Mouse (Mus musculus) hindbrain, embryonic 11.5 days (tissue): Measurements from ENCODE around the gene Smad3. TPM values are rescaled to one million over a fixed set of nuclear protein-coding genes. Genes with fewer than 3 reads are reported as not detected.

ENCODE experiments used
- ATAC-seq: fragments of 200-750 bp; cut with Nextera tagmentation; 2 replicates; pipeline ENCODE4 v1.8.0; 2017; ENCODE audit warnings: mild to moderate bottlenecking, moderate TSS enrichment, moderate library complexity; ENCODE audit not compliant: low FRiP score
- DNase-seq: peaks from one replicate; pipeline ENCODE4 v3.0.0-alpha.2; 2015; ENCODE audit warnings: low spot score
- H3K27ac ChIP-seq: fragments of 300-500 bp; sonication (generic); 2 replicates; pipeline ENCODE4 v1.5.1; 2014; ENCODE audit warnings: mild to moderate bottlenecking, low read depth, low read length
- H3K27me3 ChIP-seq: fragments of 300-500 bp; sonication (generic); 2 replicates; pipeline ENCODE4 v1.6.1; 2014; ENCODE audit warnings: mild to moderate bottlenecking, low read length, moderate library complexity, mixed read lengths; ENCODE audit not compliant: control insufficient read depth, insufficient read depth
- H3K36me3 ChIP-seq: fragments of 300-500 bp; sonication (generic); 2 replicates; pipeline ENCODE4 v1.6.1; 2014; ENCODE audit warnings: mild to moderate bottlenecking, low read length, moderate library complexity, mixed read lengths; ENCODE audit not compliant: control insufficient read depth, insufficient read depth
- H3K4me1 ChIP-seq: fragments of 300-500 bp; sonication (generic); replicated peaks from 2 replicates; pipeline ENCODE4 v1.6.1; 2014; ENCODE audit warnings: low read length, mixed read lengths; ENCODE audit not compliant: control insufficient read depth, insufficient read depth
- H3K4me2 ChIP-seq: fragments of 300-500 bp; sonication (generic); replicated peaks from 2 replicates; pipeline ENCODE4 v1.6.1; 2014; ENCODE audit warnings: mild to moderate bottlenecking, low read depth, low read length
- H3K4me3 ChIP-seq: fragments of 300-500 bp; sonication (generic); 2 replicates; pipeline ENCODE4 v1.5.1; 2014; ENCODE audit warnings: low read depth, low read length
- H3K9ac ChIP-seq: fragments of 300-500 bp; sonication (generic); 2 replicates; pipeline ENCODE4 v1.6.1; 2014; ENCODE audit warnings: low read depth, low read length
- H3K9me3 ChIP-seq: fragments of 300-500 bp; sonication (generic); 2 replicates; pipeline ENCODE4 v1.6.1; 2016; ENCODE audit warnings: low read length; ENCODE audit not compliant: control insufficient read depth
- WGBS: fragments of 180-500 bp; shearing (Covaris S2); extraction: QIAGEN DNeasy Blood & Tissue Kit; methylation state at CpG from one replicate; pipeline ENCODE4 v1.1.7; 2014; 5-methylcytosine and 5-hydroxymethylcytosine counted together
- polyA plus RNA-seq: library from polyadenylated mRNA; unstranded; fragments of >200 nt; fragmentation: Nextera tagmentation; extraction: Ambion mirVana; gene quantifications from 2 replicates; pipeline ENCODE4 v1.2.1, GENCODE M21; 2014

The Smad3 gene
- polyA plus RNA-seq: 13.9 and 16.0 TPM in 2 replicates

DNA sequence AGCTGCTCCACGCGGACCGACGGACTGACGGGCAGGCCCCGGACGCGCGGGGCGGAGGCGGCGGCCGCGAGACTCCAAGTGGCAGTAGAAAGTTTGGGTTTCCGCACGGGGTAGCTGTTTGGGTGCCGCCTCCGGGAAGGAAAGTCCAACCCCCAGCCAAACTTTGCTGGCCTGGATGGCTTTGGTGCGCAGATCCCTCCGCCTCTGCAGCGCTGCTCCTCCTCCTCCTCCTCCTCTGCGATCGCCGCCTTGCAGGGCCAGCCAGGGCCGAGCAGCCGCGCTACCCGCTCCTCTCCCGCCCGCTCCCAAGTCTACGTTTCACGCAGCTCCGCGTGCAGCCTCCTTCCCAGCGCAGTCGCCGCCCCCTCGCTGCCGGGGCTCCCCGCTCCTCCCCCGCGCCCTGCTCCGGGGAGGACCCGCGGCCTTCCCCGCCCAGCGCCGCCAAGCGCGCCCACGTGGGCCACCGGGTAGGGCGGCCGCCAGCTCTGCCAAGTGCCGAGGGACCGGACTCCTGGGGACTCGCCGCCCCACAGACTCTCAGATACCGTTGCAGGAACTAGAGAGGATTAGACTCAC, at the start of gene Smad3:
TSS of gene Smad3 (minus strand) at position 130 of the 576 bp plus-strand sequence.
- H3K4me1 ChIP-seq: peaks cover 15% of the 10 kb centered on the region
- peak; percentile 87 for ATAC-seq
- WGBS: under 1% methylated on average over 53 of the region's 59 CpGs

DNA sequence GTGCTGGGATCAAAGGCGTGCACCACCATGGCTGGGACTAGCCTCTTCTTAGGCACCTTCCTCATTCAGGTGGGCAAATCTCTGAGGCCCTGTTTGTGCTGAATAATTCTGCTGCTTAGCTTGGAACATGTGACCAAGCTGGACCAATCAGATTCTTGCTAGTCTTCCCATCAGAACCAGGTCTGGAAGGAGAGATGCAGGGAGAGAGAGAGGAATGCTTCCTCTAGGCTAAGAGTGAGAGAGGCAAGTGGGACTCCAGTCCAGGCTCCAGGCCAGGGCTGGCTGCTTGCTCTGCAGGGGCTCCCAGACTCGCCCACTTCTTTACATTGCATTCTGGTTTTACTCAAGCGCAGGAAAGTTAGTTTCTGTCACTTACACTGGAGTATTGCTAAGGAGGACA, 47.1 kb upstream of the Smad3 start:
- WGBS: 51% methylated on average over 3 of the region's 3 CpGs
- DNase-seq (peak; percentile 30), ATAC-seq (no peak)
- H3K36me3 ChIP-seq: no peaks in the 10 kb centered on the region
- no peaks in the 10 kb centered on the region for H3K27me3 ChIP-seq
- H3K4me1 ChIP-seq: 0 out of 2 replicates have a peak, but pooled peaks cover 5% of the 10 kb centered on the region
- H3K9me3 ChIP-seq: no peaks in the 10 kb centered on the region
- no peak overlapping the region for H3K4me3 ChIP-seq
- H3K9ac ChIP-seq: no peak overlapping the region
- no peak overlapping the region for H3K4me2 ChIP-seq
- H3K27ac ChIP-seq: no peak overlapping the region

More for the DNA sequence above, at the start of gene Smad3:
- Histone ChIP-seq H3K36me3 (no peaks in the 10 kb centered on the region), H3K4me2 (peak within 1 kb of the TSS; percentile 65), H3K4me3 (peak within 1 kb of the TSS; percentile 73), H3K27me3 (no peaks in the 10 kb centered on the region), H3K9me3 (no peaks in the 10 kb centered on the region), H3K27ac (peak within 1 kb of the TSS; percentile 91), H3K9ac (peak within 1 kb of the TSS; percentile 88)
- DNase-seq: peak; percentile 88

DNA sequence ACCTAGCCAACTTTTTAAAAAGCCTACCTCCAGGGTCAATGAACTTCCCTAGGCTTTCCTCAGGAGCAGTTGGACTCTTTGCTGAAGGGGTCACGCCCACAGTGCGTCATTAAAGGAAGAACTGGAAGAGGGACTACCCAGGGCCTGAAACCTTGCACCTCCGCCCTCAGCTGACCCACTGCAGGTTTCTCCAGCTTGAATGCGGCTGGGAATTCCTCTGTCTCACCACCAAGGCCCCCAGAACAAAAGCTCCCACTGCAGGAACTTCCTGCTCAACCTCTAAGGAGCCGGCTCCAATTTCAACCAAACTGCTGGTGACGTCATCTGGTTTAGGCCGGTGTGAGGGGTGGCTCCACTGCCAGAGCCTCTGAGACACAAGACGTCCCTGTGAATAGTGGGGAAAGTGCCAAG, 45.4 kb upstream of the Smad3 start:
- H3K27ac ChIP-seq: no peak overlapping the region

DNA sequence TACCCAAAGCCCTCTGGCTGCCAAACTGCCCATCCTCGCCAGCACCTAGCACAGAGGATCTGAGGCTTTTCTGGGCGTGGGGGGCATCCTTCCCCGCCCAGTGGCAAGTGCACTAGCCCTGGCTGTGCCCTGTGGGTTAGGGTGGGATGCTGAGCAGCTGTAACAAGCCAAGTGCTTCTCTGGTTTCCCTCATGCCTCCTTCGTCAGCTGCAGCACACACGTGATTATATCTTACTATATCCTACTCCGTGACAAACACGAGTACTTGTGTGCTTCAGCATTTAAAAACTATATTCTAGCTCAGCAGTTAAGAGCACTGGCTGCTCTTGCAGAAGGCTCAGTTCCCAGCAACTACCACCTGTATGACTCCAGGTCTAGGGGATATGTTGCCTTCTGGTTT, 44.7 kb upstream of the Smad3 start:
- Histone ChIP-seq H3K4me2 (no peak overlapping the region), H3K9ac (no peak overlapping the region), H3K27me3 (no peaks in the 10 kb centered on the region), H3K4me1 (0 out of 2 replicates have a peak, but pooled peaks cover 5% of the 10 kb centered on the region), H3K4me3 (no peak overlapping the region), H3K27ac (no peak overlapping the region), H3K9me3 (no peaks in the 10 kb centered on the region), H3K36me3 (no peaks in the 10 kb centered on the region)
- DNase-seq (no peak), ATAC-seq (no peak)
- WGBS: 86% methylated on average over 7 of the region's 7 CpGs

More for the DNA sequence above, 45.4 kb upstream of the Smad3 start:
- no peak for ATAC-seq
- H3K27me3 ChIP-seq: no peaks in the 10 kb centered on the region
- no peaks in the 10 kb centered on the region for H3K9me3 ChIP-seq
- 0 out of 2 replicates have a peak, but pooled peaks cover 5% of the 10 kb centered on the region for H3K4me1 ChIP-seq
- H3K9ac ChIP-seq: no peak overlapping the region
- peak; percentile 76 for DNase-seq
- WGBS: 3% methylated on average over 8 of the region's 8 CpGs
- no peaks in the 10 kb centered on the region for H3K36me3 ChIP-seq
- 0 out of 2 replicates have a peak overlapping the region, but pooled peaks have one; percentile 12 for H3K4me2 ChIP-seq
- no peak overlapping the region for H3K4me3 ChIP-seq

DNA sequence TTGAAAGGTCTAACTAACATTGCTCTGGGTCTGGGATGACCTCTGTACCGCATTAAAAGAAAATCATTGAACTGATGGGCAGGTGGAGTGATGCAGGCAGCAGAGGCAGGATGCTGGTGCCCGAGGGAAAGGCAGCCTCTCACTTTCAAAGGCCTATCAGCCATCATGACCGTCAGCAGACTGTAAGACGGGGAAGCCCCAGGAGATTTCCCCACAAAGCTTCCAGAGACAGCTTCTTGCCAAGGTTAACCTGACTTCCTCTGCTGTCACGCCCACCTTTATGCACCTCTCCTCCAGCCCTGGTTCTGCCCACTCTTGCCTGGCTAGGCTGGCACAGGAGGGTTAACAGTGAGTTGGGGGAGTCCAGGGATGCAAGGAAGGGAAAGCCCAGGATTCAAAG, 44.3 kb upstream of the Smad3 start:
- Histone ChIP-seq H3K9me3 (no peaks in the 10 kb centered on the region), H3K36me3 (no peaks in the 10 kb centered on the region), H3K4me2 (no peak overlapping the region), H3K27me3 (no peaks in the 10 kb centered on the region), H3K4me1 (0 out of 2 replicates have a peak, but pooled peaks cover 5% of the 10 kb centered on the region), H3K4me3 (no peak overlapping the region), H3K27ac (no peak overlapping the region), H3K9ac (no peak overlapping the region)
- ATAC-seq (no peak), DNase-seq (no peak)
- WGBS: 75% methylated on average over 5 of the region's 5 CpGs

DNA sequence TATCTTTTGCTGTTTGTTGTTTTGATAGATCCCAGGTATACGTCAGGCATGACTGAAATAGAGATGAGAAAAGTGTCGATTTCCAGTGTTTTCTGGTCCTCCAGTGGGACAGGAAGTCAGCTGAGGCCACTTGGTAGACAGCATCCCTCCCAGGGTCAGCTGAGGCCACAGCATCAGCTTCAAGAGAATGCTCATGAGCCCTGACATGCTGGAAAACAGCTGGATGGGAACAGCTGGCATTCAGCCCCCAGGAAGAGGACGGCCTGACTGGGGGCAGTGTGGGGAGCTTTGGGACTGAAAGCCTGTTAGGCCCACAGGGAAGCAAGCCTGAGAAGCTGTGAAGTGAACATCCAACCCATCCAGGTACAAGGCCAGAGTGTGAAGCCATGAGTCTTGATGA, 38.6 kb upstream of the Smad3 start:
- Histone ChIP-seq H3K27me3 (no peaks in the 10 kb centered on the region), H3K27ac (no peak overlapping the region), H3K9ac (no peak overlapping the region), H3K9me3 (no peaks in the 10 kb centered on the region), H3K4me2 (no peak overlapping the region), H3K4me3 (no peak overlapping the region), H3K36me3 (no peaks in the 10 kb centered on the region), H3K4me1 (no peaks in the 10 kb centered on the region)
- 71% methylated on average over 3 of the region's 3 CpGs for WGBS
- DNase-seq (no peak), ATAC-seq (no peak)

DNA sequence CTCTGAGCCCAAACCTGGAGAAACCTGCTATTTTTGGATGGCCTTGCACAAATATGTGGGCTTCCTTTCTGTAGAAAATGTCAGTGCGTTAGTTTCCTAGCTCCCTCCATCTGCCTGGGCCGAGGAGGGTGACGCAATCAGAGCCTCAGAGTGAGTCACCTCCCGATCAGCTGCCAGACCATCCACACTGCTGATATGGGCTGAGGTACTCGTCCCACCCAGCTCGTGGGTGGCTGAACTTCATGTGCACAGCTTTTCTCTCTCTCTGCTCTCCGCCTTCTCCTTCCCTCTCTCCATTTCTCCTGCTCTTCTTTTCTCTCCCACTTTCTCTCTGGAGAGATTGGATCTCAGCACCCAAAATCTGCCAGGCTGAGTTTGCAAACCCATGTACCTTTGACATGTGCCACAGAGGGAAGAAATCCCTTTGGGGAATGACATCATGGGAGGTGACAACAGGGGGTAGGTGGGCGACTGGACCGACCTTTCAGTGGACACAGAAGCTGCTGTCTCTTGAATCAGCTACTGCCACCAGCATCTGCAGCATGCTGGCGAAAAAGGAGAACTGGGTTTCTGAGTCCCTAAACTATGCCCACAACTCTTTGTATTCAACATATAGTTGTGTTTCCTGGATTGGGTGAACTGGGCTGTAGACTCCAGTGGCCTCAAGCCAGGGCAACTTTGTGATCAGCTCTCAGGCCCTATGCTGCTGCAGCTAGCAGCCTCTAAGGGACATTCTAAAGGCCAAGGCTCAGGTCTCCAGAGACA, 36.1 kb upstream of the Smad3 start:
- ATAC-seq (no peak), DNase-seq (no peak)
- H3K27ac ChIP-seq: no peak overlapping the region
- no peak overlapping the region for H3K4me2 ChIP-seq
- H3K36me3 ChIP-seq: no peaks in the 10 kb centered on the region
- H3K27me3 ChIP-seq: no peaks in the 10 kb centered on the region
- 77% methylated on average over 10 of the region's 10 CpGs for WGBS
- H3K4me3 ChIP-seq: no peak overlapping the region
- H3K9ac ChIP-seq: no peak overlapping the region
- no peaks in the 10 kb centered on the region for H3K4me1 ChIP-seq
- H3K9me3 ChIP-seq: no peaks in the 10 kb centered on the region

DNA sequence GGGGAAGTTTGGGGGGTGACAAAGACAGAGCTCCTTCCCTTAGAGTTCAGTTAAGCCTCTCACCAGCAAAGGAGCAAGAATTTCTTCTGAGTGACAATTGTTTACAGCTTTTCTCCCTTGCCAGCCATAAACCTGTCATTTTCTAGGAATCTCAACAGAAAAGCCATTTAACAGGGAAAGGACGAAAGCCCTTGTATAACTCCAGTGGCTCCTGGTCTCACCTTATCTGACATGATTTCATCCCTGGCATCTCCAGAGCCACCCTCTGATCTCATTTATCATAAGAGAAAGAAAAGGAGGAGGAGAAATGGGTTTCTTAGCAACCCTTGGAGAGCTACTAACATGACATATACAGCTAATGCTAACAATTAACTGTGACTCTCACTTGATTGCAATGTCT, 33.9 kb upstream of the Smad3 start:
- H3K4me3 ChIP-seq: no peak overlapping the region
- DNase-seq (no peak), ATAC-seq (no peak)
- no peak overlapping the region for H3K9ac ChIP-seq
- no peaks in the 10 kb centered on the region for H3K27me3 ChIP-seq
- WGBS: 90% methylated on average over 1 of the region's 1 CpGs
- no peak overlapping the region for H3K4me2 ChIP-seq
- no peak overlapping the region for H3K27ac ChIP-seq
- H3K36me3 ChIP-seq: no peaks in the 10 kb centered on the region
- no peaks in the 10 kb centered on the region for H3K9me3 ChIP-seq
- no peaks in the 10 kb centered on the region for H3K4me1 ChIP-seq

DNA sequence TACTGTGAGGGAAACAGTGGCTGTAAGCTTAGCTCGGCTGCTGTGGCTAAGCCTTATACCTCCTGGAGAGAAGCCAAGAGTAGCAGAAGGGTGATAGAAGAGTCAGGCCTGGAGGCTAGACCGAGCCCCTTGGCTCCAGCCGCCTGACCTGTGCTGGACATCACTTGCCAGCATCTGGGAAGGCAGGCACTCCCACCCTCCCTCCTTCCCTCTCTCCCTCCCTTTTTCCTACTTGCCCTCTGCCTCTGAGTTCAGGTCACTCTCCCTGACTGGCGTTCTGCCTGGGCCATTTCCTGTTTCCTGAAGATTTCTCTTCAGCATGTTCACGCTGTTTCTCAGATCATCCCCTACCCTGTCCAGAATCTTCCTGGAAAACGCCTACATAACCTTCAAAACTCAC, 33.5 kb upstream of the Smad3 start:
- no peak for ATAC-seq
- Histone ChIP-seq H3K4me2 (no peak overlapping the region), H3K9ac (no peak overlapping the region), H3K9me3 (no peaks in the 10 kb centered on the region), H3K27ac (no peak overlapping the region), H3K36me3 (no peaks in the 10 kb centered on the region), H3K27me3 (no peaks in the 10 kb centered on the region), H3K4me3 (no peak overlapping the region), H3K4me1 (no peaks in the 10 kb centered on the region)
- WGBS: 38% methylated on average over 6 of the region's 6 CpGs
- no peak for DNase-seq
